Mouse (Mus musculus) myocyte (in vitro differentiated cells): ENCODE measurements around the gene Plekhm2. TPM values are rescaled to one million over a fixed set of nuclear protein-coding genes. Genes with fewer than 3 reads are reported as not detected.

Experiments used
- H3K27me3 ChIP-seq: one replicate; pipeline ENCODE4 v1.6.1; 2011; ENCODE audit not compliant: control insufficient read depth, insufficient read depth, insufficient read length
- H3K36me3 ChIP-seq: one replicate; pipeline ENCODE4 v1.6.1; 2011; ENCODE audit not compliant: control insufficient read depth, insufficient read depth
- H3K4me2 ChIP-seq: one replicate; pipeline ENCODE4 v1.6.1; 2011; ENCODE audit warnings: low read depth, control low read depth
- H3K4me3 ChIP-seq: one replicate; pipeline ENCODE4 v1.5.1; 2011; ENCODE audit warnings: mild to moderate bottlenecking, control low read depth, moderate library complexity
- H3K79me2 ChIP-seq: one replicate; pipeline ENCODE4 v1.6.1; 2011; ENCODE audit not compliant: control insufficient read depth, insufficient read depth
- H3ac ChIP-seq: one replicate; pipeline ENCODE4 v1.6.1; 2011; ENCODE audit not compliant: control insufficient read depth, insufficient read length
- CEBPB ChIP-seq: IDR thresholded peaks from 2 replicates; pipeline ENCODE4 v1.6.1; 2011; ENCODE audit warnings: mild to moderate bottlenecking, moderate library complexity; ENCODE audit not compliant: poor library complexity, insufficient read depth, severe bottlenecking
- E2F4 ChIP-seq: IDR thresholded peaks from one replicate; pipeline ENCODE4 v1.6.1; 2011; ENCODE audit warnings: mild to moderate bottlenecking, control low read depth, moderate library complexity; ENCODE audit not compliant: insufficient read depth
- MAX ChIP-seq: IDR thresholded peaks from one replicate; pipeline ENCODE4 v1.6.1; 2011; ENCODE audit warnings: low read depth, mild to moderate bottlenecking, control low read depth
- MYOD1 ChIP-seq, 3 experiments: IDR thresholded peaks; one replicate each; pipeline ENCODE4 v1.6.1; 2011; ENCODE audit warnings: control low read depth in 2 of 3, low read depth in 2 of 3, mild to moderate bottlenecking in 2 of 3, moderate library complexity in 1 of 3; ENCODE audit not compliant: insufficient read length in 2 of 3, control insufficient read depth in 1 of 3
- MYOG ChIP-seq, 3 experiments: IDR thresholded peaks; one replicate each; pipeline ENCODE4 v1.6.1; 2011; ENCODE audit warnings: control low read depth in 2 of 3, low read depth in 2 of 3, mild to moderate bottlenecking in 2 of 3; ENCODE audit not compliant: insufficient read length in 2 of 3, control insufficient read depth in 1 of 3, insufficient read depth in 1 of 3
- POLR2A ChIP-seq: IDR thresholded peaks from one replicate; pipeline ENCODE4 v1.6.1; 2011; ENCODE audit warnings: low read depth, mild to moderate bottlenecking, control low read depth, moderate library complexity; ENCODE audit not compliant: insufficient read length
- POLR2AphosphoS2 ChIP-seq: IDR thresholded peaks from one replicate; pipeline ENCODE4 v1.6.1; 2011; ENCODE audit warnings: low read depth, control low read depth; ENCODE audit not compliant: insufficient read length
- REST ChIP-seq: IDR thresholded peaks from one replicate; pipeline ENCODE4 v1.6.1; 2011; ENCODE audit warnings: mild to moderate bottlenecking, control low read depth, moderate library complexity; ENCODE audit not compliant: insufficient read depth, insufficient read length
- SRF ChIP-seq: IDR thresholded peaks from one replicate; pipeline ENCODE4 v1.6.1; 2011; ENCODE audit warnings: low read depth; ENCODE audit not compliant: control insufficient read depth, insufficient read length
- TCF12 ChIP-seq: IDR thresholded peaks from one replicate; pipeline ENCODE4 v1.6.1; 2011; ENCODE audit warnings: mild to moderate bottlenecking, control low read depth; ENCODE audit not compliant: poor library complexity, insufficient read depth, severe bottlenecking
- TCF3 ChIP-seq: IDR thresholded peaks from one replicate; pipeline ENCODE4 v1.6.1; 2011; ENCODE audit warnings: low read depth, control low read depth; ENCODE audit not compliant: insufficient read length
- USF1 ChIP-seq: IDR thresholded peaks from one replicate; pipeline ENCODE4 v1.6.1; 2011; ENCODE audit warnings: low read depth, mild to moderate bottlenecking, control low read depth, moderate library complexity
- polyA plus RNA-seq: library from polyadenylated mRNA; unstranded; fragments of >200 nt; fragmentation: generic; extraction: Trizol; gene quantifications from one replicate; pipeline ENCODE4 v1.2.1, GENCODE M21; 2012; ENCODE audit warnings: missing spikeins

Plekhm2 gene
- polyA plus RNA-seq, result 20.4 TPM

DNA sequence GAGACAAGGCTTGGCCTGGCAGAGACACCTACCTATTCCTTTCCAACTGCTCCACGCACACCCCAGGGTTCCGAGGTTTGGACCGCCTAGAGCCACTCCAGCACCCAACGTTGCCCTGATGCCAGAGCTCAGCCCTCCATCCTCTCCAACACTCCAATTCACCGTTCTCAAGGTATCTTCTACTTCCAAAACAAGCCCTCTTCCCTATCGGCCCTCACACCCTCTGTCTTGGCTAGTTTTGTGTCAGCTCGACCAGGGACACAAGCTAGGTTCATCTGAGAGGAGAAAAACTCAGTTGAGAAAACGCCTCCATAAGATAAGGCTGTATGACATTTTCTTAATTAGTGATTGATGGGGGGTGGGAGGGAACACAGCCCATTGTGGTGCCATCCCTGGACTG, at the start of gene Plekhm2:
Plekhm2 (minus strand) TSS at position 101 of the 400 bp plus-strand sequence.
- Histone ChIP-seq H3K36me3 (no peaks in the 10 kb centered on the region), H3K4me2 (peak within 1 kb of the TSS; percentile 92), H3K79me2 (peaks cover 12% of the 10 kb centered on the region), H3ac (peak within 1 kb of the TSS; percentile 57), H3K4me3 (peak within 1 kb of the TSS; percentile 52), H3K27me3 (no peaks in the 10 kb centered on the region)
- TF ChIP-seq TCF12 (no peak), POLR2A (no peak), REST (no peak), USF1 (no peak), MYOG (IDR thresholded peaks at IDR 0.05; ENCODE audit: control insufficient read depth in 1 of 3, insufficient read depth in 1 of 3, insufficient read length in 2 of 3, low read depth in 2 of 3) (no peak), MYOD1 (IDR thresholded peaks at IDR 0.05; ENCODE audit: control insufficient read depth in 1 of 3, insufficient read length in 2 of 3, low read depth in 2 of 3) (no peak), E2F4 (no peak), SRF (no peak), CEBPB (no peak), POLR2AphosphoS2 (no peak), MAX (no peak), TCF3 (no peak)

DNA sequence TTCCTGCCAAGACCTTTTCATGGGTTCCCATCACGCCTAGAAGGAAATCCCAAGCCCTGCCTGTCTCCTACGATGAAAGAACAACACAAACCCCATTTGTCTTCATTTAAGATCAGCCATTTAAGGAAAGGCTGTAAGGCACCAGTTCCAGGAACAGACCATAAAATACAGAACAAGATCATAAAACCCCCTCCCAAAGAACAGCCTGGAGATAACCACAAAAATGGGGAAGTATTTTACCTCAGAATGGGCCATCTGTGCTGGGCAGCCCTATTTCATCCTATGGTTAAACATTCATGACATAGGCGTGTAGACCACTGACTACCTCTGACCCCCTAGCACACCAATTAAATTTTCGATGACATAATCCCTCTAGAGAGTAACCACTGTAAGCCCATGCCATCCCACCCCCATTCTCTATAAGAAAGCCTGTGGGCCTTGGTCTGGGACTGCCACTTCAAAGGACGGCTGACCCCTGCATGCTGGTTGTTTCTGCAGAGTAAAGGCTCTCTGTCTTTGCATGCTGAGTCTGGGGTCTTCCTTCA, 49.0 kb upstream of the Plekhm2 start:
- H3K27me3 ChIP-seq, result no peaks in the 10 kb centered on the region
- H3ac ChIP-seq, result no peak overlapping the region
- no peak overlapping the region for H3K4me2 ChIP-seq
- peaks cover 18% of the 10 kb centered on the region for H3K36me3 ChIP-seq
- no peak for TF ChIP-seq POLR2A
- no peak for TF ChIP-seq REST
- no peak for TF ChIP-seq MYOD1 (IDR thresholded peaks at IDR 0.05; ENCODE audit: control insufficient read depth in 1 of 3, insufficient read length in 2 of 3, low read depth in 2 of 3)
- no peak for TF ChIP-seq E2F4
- TF ChIP-seq MYOG (IDR thresholded peaks at IDR 0.05; ENCODE audit: control insufficient read depth in 1 of 3, insufficient read depth in 1 of 3, insufficient read length in 2 of 3, low read depth in 2 of 3), result no peak
- no peak for TF ChIP-seq TCF3
- TF ChIP-seq MAX, result no peak
- TF ChIP-seq USF1, result no peak
- TF ChIP-seq POLR2AphosphoS2, result no peak
- no peak for TF ChIP-seq SRF
- H3K79me2 ChIP-seq, result peaks cover 62% of the 10 kb centered on the region
- H3K4me3 ChIP-seq, result no peak overlapping the region

DNA sequence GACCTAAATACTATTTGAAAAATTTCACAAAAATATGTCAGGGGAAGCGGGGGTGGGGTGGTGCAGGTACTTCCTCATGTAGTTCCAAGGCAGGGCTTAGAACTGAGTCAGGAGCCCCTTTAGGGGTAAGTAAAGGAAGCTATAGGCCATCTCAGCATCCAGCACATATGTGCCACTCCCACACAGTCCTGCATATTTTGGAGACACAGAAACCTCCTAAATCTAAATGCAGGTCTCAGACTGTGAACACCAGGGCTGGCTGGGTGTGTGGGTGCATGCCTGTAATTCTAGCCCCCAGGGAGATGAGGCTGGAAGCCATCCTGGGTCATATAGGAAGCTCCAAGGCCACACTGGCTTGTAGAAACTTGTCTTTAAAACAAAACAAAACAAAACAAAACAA, 46.6 kb upstream of the Plekhm2 start:
- no peaks in the 10 kb centered on the region for H3K27me3 ChIP-seq
- H3K79me2 ChIP-seq, result peaks cover 38% of the 10 kb centered on the region
- no peak overlapping the region for H3K4me2 ChIP-seq
- H3K4me3 ChIP-seq, result no peak overlapping the region
- H3ac ChIP-seq, result no peak overlapping the region
- peaks cover 37% of the 10 kb centered on the region for H3K36me3 ChIP-seq
- TF ChIP-seq USF1 (no peak), MAX (no peak), CEBPB (no peak), POLR2A (no peak), MYOG (IDR thresholded peaks at IDR 0.05; ENCODE audit: control insufficient read depth in 1 of 3, insufficient read depth in 1 of 3, insufficient read length in 2 of 3, low read depth in 2 of 3) (no peak), E2F4 (no peak), MYOD1 (IDR thresholded peaks at IDR 0.05; ENCODE audit: control insufficient read depth in 1 of 3, insufficient read length in 2 of 3, low read depth in 2 of 3) (no peak), TCF12 (no peak), TCF3 (no peak), SRF (no peak), REST (no peak), POLR2AphosphoS2 (no peak)

DNA sequence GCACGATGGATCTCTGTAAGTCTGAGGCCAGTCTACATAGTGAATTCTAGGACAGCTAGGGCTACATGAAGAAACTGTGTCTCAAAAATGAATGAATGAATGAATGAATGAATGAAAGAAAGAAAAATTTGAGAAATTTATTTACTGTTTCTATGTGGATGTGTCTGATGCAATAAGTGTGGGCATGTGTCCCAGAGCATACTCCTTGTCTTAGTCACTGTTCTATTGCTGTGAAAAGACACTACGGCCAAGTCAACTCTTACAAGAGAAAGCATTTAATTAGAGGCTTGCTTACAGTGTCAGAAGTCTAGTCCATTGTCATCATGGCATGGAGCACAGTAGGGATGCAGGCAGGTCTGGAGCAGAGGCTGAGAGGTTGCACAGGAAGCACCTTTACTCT, 44.3 kb upstream of the Plekhm2 start:
- no peaks in the 10 kb centered on the region for H3K27me3 ChIP-seq
- H3K4me3 ChIP-seq, result no peak overlapping the region
- TF ChIP-seq TCF12, result no peak

DNA sequence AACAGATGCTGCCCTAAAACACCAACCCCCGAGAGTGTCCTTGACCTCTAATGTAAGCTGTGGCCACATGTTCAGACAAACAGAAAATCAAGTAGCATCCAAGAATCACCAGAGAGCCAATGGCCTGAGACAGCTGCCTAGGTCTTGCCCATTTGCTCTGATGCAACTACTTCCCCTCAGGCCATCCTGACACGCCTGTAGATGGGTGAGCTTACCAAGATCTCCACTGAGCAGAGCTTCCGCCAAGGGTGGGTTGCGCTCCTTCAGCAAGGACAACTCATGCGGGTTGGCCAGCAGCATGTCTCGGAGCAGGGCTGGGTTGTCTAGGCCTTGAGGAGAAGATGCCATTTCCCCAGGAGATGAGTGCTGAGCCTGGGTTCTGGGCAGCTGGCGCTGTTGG, 43.3 kb upstream of the Plekhm2 start:
- TF ChIP-seq TCF3, result no peak
- no peak for TF ChIP-seq REST
- no peak for TF ChIP-seq SRF
- no peak for TF ChIP-seq MYOD1 (IDR thresholded peaks at IDR 0.05; ENCODE audit: control insufficient read depth in 1 of 3, insufficient read length in 2 of 3, low read depth in 2 of 3)
- TF ChIP-seq POLR2AphosphoS2, result no peak
- TF ChIP-seq MYOG (IDR thresholded peaks at IDR 0.05; ENCODE audit: control insufficient read depth in 1 of 3, insufficient read depth in 1 of 3, insufficient read length in 2 of 3, low read depth in 2 of 3), result no peak
- no peak for TF ChIP-seq E2F4
- no peak for TF ChIP-seq TCF12
- no peak for TF ChIP-seq CEBPB
- TF ChIP-seq USF1, result no peak
- no peak for TF ChIP-seq MAX
- no peak for TF ChIP-seq POLR2A
- Histone ChIP-seq H3ac (no peak overlapping the region), H3K79me2 (peaks cover 7% of the 10 kb centered on the region), H3K27me3 (no peaks in the 10 kb centered on the region), H3K4me3 (no peak overlapping the region), H3K4me2 (no peak overlapping the region), H3K36me3 (peaks cover 55% of the 10 kb centered on the region)

More for the DNA sequence above, 44.3 kb upstream of the Plekhm2 start:
- H3K4me2 ChIP-seq, result no peak overlapping the region
- peaks cover 51% of the 10 kb centered on the region for H3K36me3 ChIP-seq
- H3K79me2 ChIP-seq, result peaks cover 17% of the 10 kb centered on the region
- no peak overlapping the region for H3ac ChIP-seq
